Mouse (Mus musculus): ENCODE results near the gene Rufy2. TPM values are rescaled to one million over a fixed set of nuclear protein-coding genes. Genes with fewer than 3 reads are reported as not detected.

Rufy2 gene
- polyA plus RNA-seq, 1 experiment from 2014 or later: 21.9 TPM

DNA sequence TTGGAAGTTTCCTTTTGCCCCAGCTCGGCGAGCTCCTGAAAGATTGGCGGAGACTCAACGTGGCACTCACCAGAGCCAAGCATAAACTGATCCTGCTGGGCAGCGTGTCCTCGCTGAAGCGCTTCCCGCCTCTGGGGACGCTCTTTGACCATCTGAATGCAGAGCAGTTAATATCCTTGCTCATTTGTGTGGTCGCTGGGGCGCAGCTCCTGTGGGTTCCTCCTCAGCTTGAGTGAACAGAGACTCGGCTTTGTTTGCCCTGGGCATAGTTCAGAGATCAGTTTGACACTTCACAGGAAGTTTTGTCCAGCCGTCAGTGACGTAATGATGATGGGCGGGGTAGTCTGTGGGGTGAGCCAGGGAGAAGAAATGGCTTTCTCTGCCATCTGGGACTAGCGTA, 8.2 kb upstream of the Rufy2 start:
- Histone ChIP-seq H3K27ac (ENCODE audit: low read length) (no peak overlapping the region), H3K4me3 (replicated peaks; ENCODE audit: low read length) (no peak overlapping the region), H3K9ac (ENCODE audit: low read length) (no peak overlapping the region), H3K4me2 (ENCODE audit: low read depth, low read length) (no peak overlapping the region), H3K27me3 (ENCODE audit: control insufficient read depth, insufficient read depth, low read length) (no peaks in the 10 kb centered on the region), H3K9me3 (replicated peaks; ENCODE audit: control insufficient read depth, low read length) (no peaks in the 10 kb centered on the region), H3K36me3 (ENCODE audit: control insufficient read depth, insufficient read depth, low read length) (peaks cover 7% of the 10 kb centered on the region; the same call in 1 of the 2 replicates), H3K4me1 (ENCODE audit: control insufficient read depth, insufficient read depth, low read length) (no peaks in the 10 kb centered on the region)
- 67% methylated on average over 16 of the region's 16 CpGs for WGBS
- ATAC-seq (ENCODE audit: insufficient read depth, low FRiP score): no peak

DNA sequence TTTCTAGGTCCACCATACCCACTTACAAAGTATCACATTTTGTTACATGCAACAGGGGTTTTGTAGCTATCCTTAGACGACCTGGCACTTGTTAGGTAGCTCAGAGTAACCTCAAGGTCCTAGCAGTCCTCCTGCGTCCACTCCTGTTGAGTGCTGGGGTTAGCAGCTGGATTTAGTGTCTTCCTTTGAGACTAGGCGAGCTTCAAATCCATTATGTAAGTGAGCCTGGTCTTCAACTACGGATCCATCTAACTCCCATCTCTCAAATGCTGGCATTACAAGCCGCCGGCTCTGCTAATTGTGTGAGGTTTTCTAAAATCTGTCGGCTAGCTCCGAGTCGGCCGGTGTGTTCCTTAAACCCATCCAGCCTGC, 370 bp upstream of the Rufy2 start:
- H3K4me2 ChIP-seq (ENCODE audit: low read depth, low read length): peak overlapping the region; percentile 65
- no peaks in the 10 kb centered on the region for H3K9me3 ChIP-seq (replicated peaks; ENCODE audit: control insufficient read depth, low read length)
- ATAC-seq (ENCODE audit: insufficient read depth, low FRiP score): no peak

DNA sequence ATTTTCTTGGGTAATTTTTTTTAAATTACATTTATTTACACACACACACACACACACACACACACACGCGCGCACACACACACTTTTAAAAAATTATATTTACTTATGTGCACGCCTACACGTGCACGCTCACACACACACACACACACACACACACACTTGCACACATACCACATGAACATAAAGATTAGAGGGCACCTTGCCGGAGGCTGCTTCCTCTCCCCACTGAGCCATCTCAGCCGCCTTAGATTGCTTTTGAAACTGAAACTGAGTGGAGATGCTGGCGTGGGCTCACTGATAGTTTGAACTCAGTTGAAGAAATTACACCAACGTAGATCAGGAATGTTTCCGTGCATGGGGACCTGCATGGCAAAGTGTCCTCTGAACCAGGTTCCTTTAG, 4.0 kb downstream of the Rufy2 start:
- Histone ChIP-seq H3K4me2 (ENCODE audit: low read depth, low read length) (no peak overlapping the region), H3K27ac (ENCODE audit: low read length) (no peak overlapping the region), H3K4me1 (ENCODE audit: control insufficient read depth, insufficient read depth, low read length) (peaks cover 3% of the 10 kb centered on the region; the same call in 1 of the 2 replicates), H3K27me3 (ENCODE audit: control insufficient read depth, insufficient read depth, low read length) (no peaks in the 10 kb centered on the region), H3K9ac (ENCODE audit: low read length) (no peak overlapping the region), H3K4me3 (replicated peaks; ENCODE audit: low read length) (no peak overlapping the region), H3K9me3 (replicated peaks; ENCODE audit: control insufficient read depth, low read length) (no peaks in the 10 kb centered on the region), H3K36me3 (ENCODE audit: control insufficient read depth, insufficient read depth, low read length) (no peaks in the 10 kb centered on the region)
- no peak for ATAC-seq (ENCODE audit: insufficient read depth, low FRiP score)
- WGBS: 88% methylated on average over 11 of the region's 11 CpGs

More for the DNA sequence above, 370 bp upstream of the Rufy2 start:
- no peaks in the 10 kb centered on the region for H3K36me3 ChIP-seq (ENCODE audit: control insufficient read depth, insufficient read depth, low read length)
- H3K27ac ChIP-seq (ENCODE audit: low read length): no peak overlapping the region
- peak overlapping the region; percentile 95 for H3K4me3 ChIP-seq (replicated peaks; ENCODE audit: low read length)
- H3K9ac ChIP-seq (ENCODE audit: low read length): peak overlapping the region; percentile 92
- 8% methylated on average over 10 of the region's 10 CpGs for WGBS
- H3K27me3 ChIP-seq (ENCODE audit: control insufficient read depth, insufficient read depth, low read length): no peaks in the 10 kb centered on the region
- H3K4me1 ChIP-seq (ENCODE audit: control insufficient read depth, insufficient read depth, low read length): peaks cover 3% of the 10 kb centered on the region; the same call in 1 of the 2 replicates

DNA sequence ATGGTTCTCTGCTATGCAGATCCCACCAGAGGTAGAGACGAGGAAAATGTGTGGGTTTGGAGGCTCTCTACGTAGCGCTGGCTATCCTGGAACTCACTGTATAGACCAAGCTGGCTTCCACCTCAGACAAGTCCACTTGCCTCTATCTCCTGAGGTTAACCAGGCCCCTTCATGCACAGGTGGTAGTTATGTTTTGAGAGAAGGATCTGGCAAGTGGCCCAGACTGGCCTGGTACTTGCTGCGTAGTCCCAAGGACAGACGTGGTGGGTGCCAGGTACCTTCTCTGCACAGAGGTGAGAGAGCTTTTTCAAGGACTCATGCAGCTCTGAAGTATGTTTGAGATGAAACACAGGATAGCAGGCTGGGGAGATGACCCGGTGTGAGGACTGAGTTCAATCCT, 4.5 kb downstream of the Rufy2 start:
- Histone ChIP-seq H3K4me2 (ENCODE audit: low read depth, low read length) (no peak overlapping the region), H3K9ac (ENCODE audit: low read length) (no peak overlapping the region), H3K4me1 (ENCODE audit: control insufficient read depth, insufficient read depth, low read length) (peaks cover 3% of the 10 kb centered on the region; the same call in 1 of the 2 replicates), H3K9me3 (replicated peaks; ENCODE audit: control insufficient read depth, low read length) (no peaks in the 10 kb centered on the region), H3K27me3 (ENCODE audit: control insufficient read depth, insufficient read depth, low read length) (no peaks in the 10 kb centered on the region), H3K27ac (ENCODE audit: low read length) (no peak overlapping the region), H3K4me3 (replicated peaks; ENCODE audit: low read length) (no peak overlapping the region), H3K36me3 (ENCODE audit: control insufficient read depth, insufficient read depth, low read length) (no peaks in the 10 kb centered on the region)
- ATAC-seq (ENCODE audit: insufficient read depth, low FRiP score): no peak
- WGBS: 91% methylated on average over 6 of the region's 6 CpGs

DNA sequence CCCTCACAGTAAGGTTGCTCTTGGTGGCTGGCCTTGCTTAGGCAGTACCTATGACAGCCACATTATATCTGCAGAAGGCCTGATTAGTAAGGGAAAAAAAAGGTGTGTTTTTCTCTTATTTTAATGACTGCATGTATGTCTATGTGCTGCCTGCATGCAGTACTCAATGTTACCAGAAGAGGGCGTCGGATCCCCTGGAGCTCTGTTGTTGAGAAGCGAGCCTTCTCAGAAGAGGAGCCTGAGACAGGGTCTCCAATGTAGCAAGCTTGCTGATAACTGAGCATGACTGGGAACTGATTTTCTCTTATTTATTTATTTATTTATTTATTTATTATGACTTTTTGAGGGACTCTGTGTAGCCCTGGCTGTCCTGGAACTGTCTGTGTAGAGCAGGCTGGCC, 7.3 kb downstream of the Rufy2 start:
- WGBS: 39% methylated on average over 3 of the region's 3 CpGs
- Histone ChIP-seq H3K9me3 (replicated peaks; ENCODE audit: control insufficient read depth, low read length) (no peaks in the 10 kb centered on the region), H3K36me3 (ENCODE audit: control insufficient read depth, insufficient read depth, low read length) (0 out of 2 replicates have a peak, but pooled peaks cover 2% of the 10 kb centered on the region), H3K4me3 (replicated peaks; ENCODE audit: low read length) (no peak overlapping the region), H3K27me3 (ENCODE audit: control insufficient read depth, insufficient read depth, low read length) (no peaks in the 10 kb centered on the region), H3K4me1 (ENCODE audit: control insufficient read depth, insufficient read depth, low read length) (no peaks in the 10 kb centered on the region), H3K4me2 (ENCODE audit: low read depth, low read length) (no peak overlapping the region), H3K27ac (ENCODE audit: low read length) (no peak overlapping the region), H3K9ac (ENCODE audit: low read length) (no peak overlapping the region)
- ATAC-seq (ENCODE audit: insufficient read depth, low FRiP score): no peak

DNA sequence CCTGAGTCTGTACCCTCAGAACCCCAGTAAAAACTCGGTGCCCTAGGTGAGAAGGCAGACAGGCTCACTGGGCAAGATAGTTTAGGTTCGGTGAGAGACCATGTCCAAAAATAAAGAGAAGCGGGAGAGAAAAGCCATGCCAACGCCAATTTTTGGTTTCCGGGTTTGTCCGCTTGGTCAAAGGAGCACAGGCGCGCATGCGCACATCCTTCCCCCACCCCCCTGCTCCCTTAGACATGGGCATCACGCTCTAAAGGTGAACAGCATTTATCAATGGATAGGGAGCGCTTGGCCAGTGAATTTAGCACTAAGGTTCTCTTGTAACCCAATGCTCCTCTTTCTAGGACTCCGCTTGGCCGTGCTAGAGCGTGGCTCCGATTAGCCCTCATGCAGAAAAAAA, 10.6 kb downstream of the Rufy2 start:
- no peaks in the 10 kb centered on the region for H3K9me3 ChIP-seq (replicated peaks; ENCODE audit: control insufficient read depth, low read length)
- no peaks in the 10 kb centered on the region for H3K27me3 ChIP-seq (ENCODE audit: control insufficient read depth, insufficient read depth, low read length)
- no peak overlapping the region for H3K4me2 ChIP-seq (ENCODE audit: low read depth, low read length)
- WGBS: 94% methylated on average over 15 of the region's 15 CpGs
- no peak for ATAC-seq (ENCODE audit: insufficient read depth, low FRiP score)
- no peak overlapping the region for H3K4me3 ChIP-seq (replicated peaks; ENCODE audit: low read length)
- H3K27ac ChIP-seq (ENCODE audit: low read length): no peak overlapping the region
- no peaks in the 10 kb centered on the region for H3K4me1 ChIP-seq (ENCODE audit: control insufficient read depth, insufficient read depth, low read length)
- 0 out of 2 replicates have a peak, but pooled peaks cover 9% of the 10 kb centered on the region for H3K36me3 ChIP-seq (ENCODE audit: control insufficient read depth, insufficient read depth, low read length)
- H3K9ac ChIP-seq (ENCODE audit: low read length): no peak overlapping the region

DNA sequence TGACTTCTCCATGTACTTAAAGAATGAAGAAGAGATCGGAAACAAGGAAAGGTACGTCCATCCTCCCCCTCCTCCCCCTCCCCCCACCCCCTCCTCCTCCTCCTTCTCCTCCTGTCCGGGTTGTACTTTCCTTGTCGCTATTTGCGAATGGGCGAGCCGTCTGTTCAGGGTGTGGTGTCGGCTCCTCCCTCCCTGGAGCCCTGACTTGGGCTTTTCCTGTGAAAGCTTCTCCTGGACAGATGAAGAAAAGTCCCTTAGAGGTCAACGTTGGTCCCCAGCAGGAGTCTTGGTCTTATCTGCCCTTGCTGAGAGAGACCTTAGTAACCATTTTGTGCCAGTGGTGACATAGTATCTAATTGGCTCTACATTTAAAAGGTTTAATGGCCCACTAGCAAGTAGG, 14.0 kb downstream of the Rufy2 start:
- Histone ChIP-seq H3K9ac (ENCODE audit: low read length) (no peak overlapping the region), H3K36me3 (ENCODE audit: control insufficient read depth, insufficient read depth, low read length) (peaks cover 13% of the 10 kb centered on the region; the same call in 1 of the 2 replicates)

DNA sequence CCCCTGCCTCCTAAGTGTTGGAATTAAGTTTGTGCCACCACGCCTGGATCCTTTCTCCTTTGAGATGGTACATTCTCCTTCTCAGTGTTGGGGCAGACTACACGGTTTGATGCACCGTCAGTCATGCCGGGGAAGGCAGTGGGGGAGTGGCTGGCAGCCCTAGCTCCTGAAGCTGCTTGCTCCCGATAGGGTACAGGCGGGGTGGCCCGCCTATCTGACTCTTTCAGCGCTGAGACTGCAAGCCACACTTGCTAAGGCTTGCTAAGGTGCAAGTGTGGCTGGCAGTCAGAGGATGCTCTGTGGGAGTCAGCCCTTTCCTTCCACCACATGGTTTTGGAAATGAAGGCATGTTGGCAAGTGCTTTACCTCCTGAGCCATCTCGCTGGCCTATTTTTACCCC, 20.6 kb downstream of the Rufy2 start:
- H3K4me3 ChIP-seq (replicated peaks; ENCODE audit: low read length): no peak overlapping the region
- ATAC-seq (ENCODE audit: insufficient read depth, low FRiP score): no peak
- peaks cover 21% of the 10 kb centered on the region for H3K36me3 ChIP-seq (ENCODE audit: control insufficient read depth, insufficient read depth, low read length)
- no peaks in the 10 kb centered on the region for H3K27me3 ChIP-seq (ENCODE audit: control insufficient read depth, insufficient read depth, low read length)
- no peak overlapping the region for H3K4me2 ChIP-seq (ENCODE audit: low read depth, low read length)
- H3K9me3 ChIP-seq (replicated peaks; ENCODE audit: control insufficient read depth, low read length): no peaks in the 10 kb centered on the region
- no peak overlapping the region for H3K27ac ChIP-seq (ENCODE audit: low read length)
- H3K9ac ChIP-seq (ENCODE audit: low read length): no peak overlapping the region
- no peaks in the 10 kb centered on the region for H3K4me1 ChIP-seq (ENCODE audit: control insufficient read depth, insufficient read depth, low read length)
- 71% methylated on average over 9 of the region's 9 CpGs for WGBS

More for the DNA sequence above, 14.0 kb downstream of the Rufy2 start:
- H3K4me3 ChIP-seq (replicated peaks; ENCODE audit: low read length): no peak overlapping the region
- H3K4me1 ChIP-seq (ENCODE audit: control insufficient read depth, insufficient read depth, low read length): no peaks in the 10 kb centered on the region
- H3K4me2 ChIP-seq (ENCODE audit: low read depth, low read length): no peak overlapping the region
- no peaks in the 10 kb centered on the region for H3K27me3 ChIP-seq (ENCODE audit: control insufficient read depth, insufficient read depth, low read length)
- no peaks in the 10 kb centered on the region for H3K9me3 ChIP-seq (replicated peaks; ENCODE audit: control insufficient read depth, low read length)
- no peak for ATAC-seq (ENCODE audit: insufficient read depth, low FRiP score)
- 66% methylated on average over 8 of the region's 9 CpGs for WGBS
- H3K27ac ChIP-seq (ENCODE audit: low read length): no peak overlapping the region

DNA sequence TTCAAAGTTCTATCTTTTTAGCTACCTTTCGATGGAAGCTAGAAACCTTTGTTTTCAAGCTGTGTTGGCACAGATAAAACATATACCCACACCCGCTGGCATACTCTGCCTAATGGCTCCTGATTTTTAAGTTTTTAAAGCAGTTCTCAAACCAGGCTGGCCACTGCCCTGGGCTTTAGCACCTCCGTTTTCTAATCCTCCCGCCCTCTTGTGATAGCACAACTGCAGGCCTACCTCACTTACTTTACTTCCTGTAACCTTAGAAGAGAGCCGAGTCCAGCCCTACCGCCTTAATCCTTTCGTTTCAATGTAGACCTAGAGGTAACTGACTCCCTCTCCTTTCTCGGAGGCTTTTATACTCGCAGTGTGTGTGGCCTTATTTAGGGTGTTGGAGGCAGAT, 23.2 kb downstream of the Rufy2 start:
- no peaks in the 10 kb centered on the region for H3K27me3 ChIP-seq (ENCODE audit: control insufficient read depth, insufficient read depth, low read length)
- H3K4me3 ChIP-seq (replicated peaks; ENCODE audit: low read length): no peak overlapping the region
- no peak for ATAC-seq (ENCODE audit: insufficient read depth, low FRiP score)
- no peaks in the 10 kb centered on the region for H3K4me1 ChIP-seq (ENCODE audit: control insufficient read depth, insufficient read depth, low read length)
- no peak overlapping the region for H3K27ac ChIP-seq (ENCODE audit: low read length)
- H3K9me3 ChIP-seq (replicated peaks; ENCODE audit: control insufficient read depth, low read length): no peaks in the 10 kb centered on the region
- H3K36me3 ChIP-seq (ENCODE audit: control insufficient read depth, insufficient read depth, low read length): peaks cover 31% of the 10 kb centered on the region
- H3K9ac ChIP-seq (ENCODE audit: low read length): no peak overlapping the region
- WGBS: 75% methylated on average over 9 of the region's 9 CpGs
- no peak overlapping the region for H3K4me2 ChIP-seq (ENCODE audit: low read depth, low read length)

DNA sequence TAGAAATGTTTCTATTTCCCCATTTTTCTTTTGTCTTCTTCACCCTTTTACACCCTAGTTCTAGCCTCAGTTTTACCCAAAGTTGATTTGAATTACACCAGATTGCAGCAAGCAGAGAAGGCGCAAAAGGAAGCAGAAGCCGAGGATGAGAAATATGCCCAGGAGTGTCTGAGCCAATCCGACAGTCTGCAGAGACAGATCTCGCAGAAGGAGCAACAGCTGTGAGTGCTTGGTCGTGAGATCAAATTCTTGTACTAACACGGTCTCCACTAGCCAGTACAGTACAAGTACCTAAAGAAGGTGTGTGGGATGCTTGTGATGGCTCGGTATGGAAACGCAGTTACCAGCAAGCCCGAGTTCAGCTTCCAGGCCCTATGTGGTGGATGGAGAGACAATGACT, 24.5 kb downstream of the Rufy2 start:
- H3K4me1 ChIP-seq (ENCODE audit: control insufficient read depth, insufficient read depth, low read length): no peaks in the 10 kb centered on the region
- no peaks in the 10 kb centered on the region for H3K27me3 ChIP-seq (ENCODE audit: control insufficient read depth, insufficient read depth, low read length)
- ATAC-seq (ENCODE audit: insufficient read depth, low FRiP score): no peak
- H3K4me2 ChIP-seq (ENCODE audit: low read depth, low read length): no peak overlapping the region
- H3K36me3 ChIP-seq (ENCODE audit: control insufficient read depth, insufficient read depth, low read length): peaks cover 33% of the 10 kb centered on the region
- H3K27ac ChIP-seq (ENCODE audit: low read length): no peak overlapping the region
- H3K4me3 ChIP-seq (replicated peaks; ENCODE audit: low read length): no peak overlapping the region
- no peak overlapping the region for H3K9ac ChIP-seq (ENCODE audit: low read length)
- H3K9me3 ChIP-seq (replicated peaks; ENCODE audit: control insufficient read depth, low read length): no peaks in the 10 kb centered on the region
- WGBS: 88% methylated on average over 9 of the region's 9 CpGs

Measured in stomach, embryonic 16.5 days (tissue).